Mouse (Mus musculus): ENCODE measurements at regions not wholly inside any gene's neighbourhood (a gene's known extent, or its start where the extent isn't known, plus 50 kb on each side); places are given as distances from the start of the nearest gene placed in this dataset.

DNA sequence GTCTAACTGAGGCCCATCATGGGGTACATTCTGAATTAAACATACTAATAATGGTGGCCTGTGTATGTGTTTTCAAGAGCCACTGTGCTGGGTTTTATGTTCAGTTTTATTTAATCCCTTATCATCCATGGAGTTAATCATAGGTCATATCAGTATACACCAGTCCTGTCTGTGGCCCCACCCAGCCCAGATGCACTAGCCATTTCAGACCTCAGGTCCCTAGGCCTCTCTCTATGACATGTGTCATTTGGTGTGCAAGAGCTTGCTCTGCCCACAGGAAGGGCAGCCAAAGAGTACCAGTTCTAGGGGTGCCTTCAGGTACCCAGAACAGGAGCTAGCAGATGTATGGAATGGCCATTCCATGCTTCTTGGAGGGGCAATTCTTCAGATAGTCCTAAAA is 437.7 kb downstream of the Bcl11a start:
- TF ChIP-seq CTCF (conservative IDR thresholded peaks at IDR 0.05; ENCODE audit: insufficient read depth, insufficient read length, low read depth, low read length) (no peak), POLR2A (IDR thresholded peaks at IDR 0.05; ENCODE audit: low read depth, low read length) (no peak)

Data from kidney, adult 2 months (tissue).